Mouse (Mus musculus): ENCODE results near the gene Spesp1. TPM values are rescaled to one million over a fixed set of nuclear protein-coding genes. Genes with fewer than 3 reads are reported as not detected.

Spesp1 gene
- polyA plus RNA-seq, 1 experiment = 0.07 TPM

DNA sequence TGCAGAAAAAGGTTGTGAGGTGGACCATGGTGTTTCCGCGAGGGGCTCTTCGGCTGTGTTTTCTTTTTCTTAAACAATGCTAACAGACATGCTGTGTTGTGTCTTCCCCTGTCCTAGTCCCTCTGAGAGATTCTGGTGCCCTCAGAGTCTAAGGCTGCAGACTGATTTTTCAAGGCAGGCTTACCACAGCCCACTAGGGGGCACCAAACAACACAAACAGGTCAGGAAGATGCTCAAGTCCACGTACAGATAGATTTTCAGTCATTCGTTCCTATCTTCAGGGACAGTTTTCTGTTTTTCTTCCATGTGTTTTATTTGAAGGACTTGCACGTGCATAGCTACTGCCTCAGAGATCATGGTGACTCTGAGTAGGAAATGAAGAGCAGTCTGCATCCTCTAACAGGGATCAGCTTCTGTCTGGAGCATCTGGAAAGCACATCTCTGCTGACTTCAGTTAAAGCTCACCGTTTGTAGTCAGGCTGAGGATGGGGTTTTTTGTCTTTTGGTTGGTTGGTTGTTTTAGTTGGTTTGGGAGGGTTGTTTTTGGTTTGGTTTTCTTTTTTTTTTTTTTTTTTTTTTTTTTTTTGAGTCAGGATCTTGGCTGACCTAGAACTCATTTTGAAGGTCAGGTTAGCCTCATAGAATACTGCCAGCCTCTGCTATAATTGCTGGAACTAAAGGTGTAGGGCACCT, 13.1 kb upstream of the Spesp1 start:
- H3K4me1 ChIP-seq (replicated peaks; ENCODE audit: control insufficient read depth, insufficient read depth, low read length) = no peaks in the 10 kb centered on the region
- whole genome bisulfite sequencing = 34% methylated on average over 7 of the region's 7 CpGs
- no peak for TF ChIP-seq POLR2A (IDR thresholded peaks at IDR 0.05; ENCODE audit: control insufficient read depth, extremely low read depth, insufficient read depth, low read length, poor library complexity)
- TF ChIP-seq CTCF (IDR thresholded peaks at IDR 0.05; ENCODE audit: borderline replicate concordance, control insufficient read depth, extremely low read depth, insufficient read depth, low read length, poor library complexity) = no peak
- DNase-seq = peak; percentile 79
- no peak overlapping the region for H3K4me3 ChIP-seq (ENCODE audit: control insufficient read depth, insufficient read depth, low read length)
- H3K36me3 ChIP-seq (ENCODE audit: control insufficient read depth, insufficient read depth, low read length) = no peaks in the 10 kb centered on the region
- H3K27ac ChIP-seq (ENCODE audit: control insufficient read depth, insufficient read depth, low read length) = no peak overlapping the region
- H3K27me3 ChIP-seq (ENCODE audit: control insufficient read depth, insufficient read depth, low read length) = no peaks in the 10 kb centered on the region

DNA sequence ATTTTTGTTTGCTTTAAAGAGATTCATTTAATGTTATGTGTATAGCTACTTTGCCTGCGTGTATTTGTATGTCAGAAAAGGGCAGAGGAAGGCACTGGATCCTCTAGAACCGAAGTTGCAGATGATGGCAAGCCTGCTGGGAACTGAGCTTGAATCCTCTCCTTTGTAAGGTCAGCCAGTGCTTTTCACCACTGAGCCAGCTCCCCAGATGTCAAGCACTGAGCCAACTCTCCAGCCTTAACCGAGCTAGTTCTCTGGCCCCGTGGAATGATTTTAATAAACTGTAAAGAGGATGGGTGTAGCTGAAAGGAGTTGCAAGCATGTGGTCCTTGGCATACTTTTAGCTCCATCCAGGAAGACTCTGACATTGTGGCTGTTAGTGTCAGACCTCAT, 5.6 kb upstream of the Spesp1 start:
- DNase-seq = no peak
- Histone ChIP-seq H3K36me3 (ENCODE audit: control insufficient read depth, insufficient read depth, low read length) (no peaks in the 10 kb centered on the region), H3K4me3 (ENCODE audit: control insufficient read depth, insufficient read depth, low read length) (no peak overlapping the region), H3K27ac (ENCODE audit: control insufficient read depth, insufficient read depth, low read length) (no peak overlapping the region), H3K27me3 (ENCODE audit: control insufficient read depth, insufficient read depth, low read length) (no peaks in the 10 kb centered on the region), H3K4me1 (replicated peaks; ENCODE audit: control insufficient read depth, insufficient read depth, low read length) (no peaks in the 10 kb centered on the region)
- TF ChIP-seq CTCF (IDR thresholded peaks at IDR 0.05; ENCODE audit: borderline replicate concordance, control insufficient read depth, extremely low read depth, insufficient read depth, low read length, poor library complexity) (no peak), POLR2A (IDR thresholded peaks at IDR 0.05; ENCODE audit: control insufficient read depth, extremely low read depth, insufficient read depth, low read length, poor library complexity) (no peak)
- 93% methylated on average over 4 of the region's 4 CpGs for WGBS

DNA sequence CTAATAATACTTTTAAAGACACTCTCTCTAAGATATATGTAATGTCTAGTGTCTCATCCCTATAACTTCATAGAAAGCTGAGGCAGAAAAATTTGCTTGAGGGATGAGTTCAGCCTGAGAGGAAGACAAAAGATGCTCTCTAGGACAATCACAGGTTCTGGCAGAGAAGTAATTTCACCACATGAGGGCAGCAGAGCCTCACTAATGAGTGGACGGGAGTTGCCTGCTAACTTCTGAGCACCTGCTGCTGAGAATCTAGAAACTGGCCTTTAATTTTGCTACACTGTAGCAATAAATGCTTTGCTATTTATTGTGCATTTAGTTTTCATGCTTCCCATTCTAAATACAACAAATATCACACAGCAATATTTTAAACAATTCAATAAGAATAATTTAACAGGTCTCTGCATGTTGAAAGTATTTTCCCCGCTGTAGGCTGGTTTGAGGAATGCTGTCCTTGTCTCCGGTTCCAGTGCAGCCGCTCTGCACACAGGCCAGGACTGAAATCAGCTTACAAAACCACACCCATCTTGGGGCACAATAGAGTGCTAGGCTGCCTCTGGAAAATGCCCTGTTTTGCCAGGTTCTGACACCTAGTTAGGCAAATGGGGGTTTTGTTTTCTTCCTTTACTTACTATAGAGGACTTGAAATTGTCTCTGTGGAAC, 5.1 kb upstream of the Spesp1 start:
- H3K4me3 ChIP-seq (ENCODE audit: control insufficient read depth, insufficient read depth, low read length) = no peak overlapping the region
- H3K4me1 ChIP-seq (replicated peaks; ENCODE audit: control insufficient read depth, insufficient read depth, low read length) = no peaks in the 10 kb centered on the region
- H3K27ac ChIP-seq (ENCODE audit: control insufficient read depth, insufficient read depth, low read length) = no peak overlapping the region
- peak; percentile 72 for DNase-seq
- H3K27me3 ChIP-seq (ENCODE audit: control insufficient read depth, insufficient read depth, low read length) = no peaks in the 10 kb centered on the region
- 68% methylated on average over 4 of the region's 4 CpGs for WGBS
- TF ChIP-seq CTCF (IDR thresholded peaks at IDR 0.05; ENCODE audit: borderline replicate concordance, control insufficient read depth, extremely low read depth, insufficient read depth, low read length, poor library complexity) = no peak
- no peak for TF ChIP-seq POLR2A (IDR thresholded peaks at IDR 0.05; ENCODE audit: control insufficient read depth, extremely low read depth, insufficient read depth, low read length, poor library complexity)
- no peaks in the 10 kb centered on the region for H3K36me3 ChIP-seq (ENCODE audit: control insufficient read depth, insufficient read depth, low read length)

DNA sequence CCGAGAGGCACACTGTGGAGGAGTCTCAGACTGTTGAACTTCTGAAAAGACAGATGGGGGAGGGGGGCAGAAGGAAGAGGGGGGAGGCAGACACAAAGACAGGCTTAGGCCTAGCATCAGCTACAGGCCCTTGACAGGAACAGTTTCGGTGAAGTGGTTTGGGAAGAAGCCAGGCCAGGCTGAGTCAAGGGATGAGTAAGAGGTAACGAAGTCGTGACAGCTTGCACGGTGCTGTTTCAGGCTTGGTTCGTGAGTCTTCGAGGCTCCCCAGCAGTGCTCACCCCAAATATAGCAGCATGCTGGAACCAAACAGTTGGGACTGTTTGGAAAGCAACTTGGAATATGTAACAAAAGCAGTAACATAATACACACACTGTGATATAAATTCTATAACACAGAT, 2.3 kb upstream of the Spesp1 start:
- Histone ChIP-seq H3K27ac (ENCODE audit: control insufficient read depth, insufficient read depth, low read length) (no peak overlapping the region), H3K27me3 (ENCODE audit: control insufficient read depth, insufficient read depth, low read length) (no peaks in the 10 kb centered on the region), H3K36me3 (ENCODE audit: control insufficient read depth, insufficient read depth, low read length) (no peaks in the 10 kb centered on the region), H3K4me1 (replicated peaks; ENCODE audit: control insufficient read depth, insufficient read depth, low read length) (no peaks in the 10 kb centered on the region), H3K4me3 (ENCODE audit: control insufficient read depth, insufficient read depth, low read length) (no peak overlapping the region)
- TF ChIP-seq POLR2A (IDR thresholded peaks at IDR 0.05; ENCODE audit: control insufficient read depth, extremely low read depth, insufficient read depth, low read length, poor library complexity) = no peak
- TF ChIP-seq CTCF (IDR thresholded peaks at IDR 0.05; ENCODE audit: borderline replicate concordance, control insufficient read depth, extremely low read depth, insufficient read depth, low read length, poor library complexity) = no peak
- no peak for DNase-seq
- WGBS = 77% methylated on average over 7 of the region's 7 CpGs

DNA sequence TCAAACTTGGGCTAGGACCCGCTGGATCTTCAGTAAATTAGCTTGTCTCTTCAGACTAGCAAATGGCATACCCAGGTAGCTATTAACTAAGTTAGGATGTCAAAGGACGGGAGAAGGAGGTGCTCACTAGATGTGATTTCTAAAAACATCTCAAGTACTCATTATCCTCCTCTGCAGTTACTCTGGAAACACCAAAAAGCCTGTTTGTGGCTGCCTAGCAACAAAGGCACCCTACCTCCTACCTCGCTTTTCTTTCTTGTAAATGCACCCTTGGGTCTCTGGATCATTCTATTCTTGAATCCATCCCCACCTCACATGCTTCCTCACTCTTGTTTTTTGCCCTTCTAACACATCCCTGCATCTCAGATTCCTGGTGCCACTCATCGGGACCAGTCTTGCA, 5.1 kb downstream of the Spesp1 start:
- WGBS = 92% methylated on average over 4 of the region's 4 CpGs
- Histone ChIP-seq H3K27ac (ENCODE audit: control insufficient read depth, insufficient read depth, low read length) (no peak overlapping the region), H3K27me3 (ENCODE audit: control insufficient read depth, insufficient read depth, low read length) (no peaks in the 10 kb centered on the region), H3K4me3 (ENCODE audit: control insufficient read depth, insufficient read depth, low read length) (no peak overlapping the region), H3K4me1 (replicated peaks; ENCODE audit: control insufficient read depth, insufficient read depth, low read length) (no peaks in the 10 kb centered on the region), H3K36me3 (ENCODE audit: control insufficient read depth, insufficient read depth, low read length) (no peaks in the 10 kb centered on the region)
- DNase-seq = no peak
- TF ChIP-seq POLR2A (IDR thresholded peaks at IDR 0.05; ENCODE audit: control insufficient read depth, extremely low read depth, insufficient read depth, low read length, poor library complexity) (no peak), CTCF (IDR thresholded peaks at IDR 0.05; ENCODE audit: borderline replicate concordance, control insufficient read depth, extremely low read depth, insufficient read depth, low read length, poor library complexity) (no peak)

DNA sequence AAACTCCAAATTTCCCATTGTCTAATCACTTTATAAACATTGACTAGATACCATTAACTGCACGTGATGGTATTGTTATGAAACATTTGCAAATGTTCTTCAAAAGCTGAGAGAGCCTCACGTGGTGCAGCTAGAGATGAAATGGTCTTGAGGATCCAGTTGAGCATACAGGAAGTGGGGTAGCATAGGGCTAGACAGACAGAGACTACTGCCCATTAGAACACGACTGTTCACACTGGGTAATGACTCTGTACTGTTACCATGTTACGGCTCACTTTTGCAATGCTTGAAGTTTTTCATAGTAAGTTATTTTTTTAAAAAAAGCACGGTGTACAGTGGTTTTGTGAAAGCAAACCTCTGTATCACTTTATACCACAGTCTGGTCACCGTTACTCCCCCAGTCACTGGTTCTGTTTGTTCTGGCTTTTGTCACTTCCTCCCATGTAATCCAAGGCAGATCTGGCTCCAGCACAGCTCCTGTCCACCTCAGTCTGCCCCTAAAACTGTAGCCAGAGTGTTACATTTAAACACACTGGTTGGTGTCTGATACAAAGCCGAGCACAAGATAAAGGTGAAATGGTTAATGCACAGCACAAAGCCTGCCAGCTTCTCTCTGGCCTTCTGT, 11.1 kb downstream of the Spesp1 start:
- no peak for DNase-seq
- Histone ChIP-seq H3K27ac (ENCODE audit: control insufficient read depth, insufficient read depth, low read length) (no peak overlapping the region), H3K4me3 (ENCODE audit: control insufficient read depth, insufficient read depth, low read length) (no peak overlapping the region)

More for the DNA sequence above, 11.1 kb downstream of the Spesp1 start:
- no peaks in the 10 kb centered on the region for H3K4me1 ChIP-seq (replicated peaks; ENCODE audit: control insufficient read depth, insufficient read depth, low read length)
- no peaks in the 10 kb centered on the region for H3K36me3 ChIP-seq (ENCODE audit: control insufficient read depth, insufficient read depth, low read length)
- 10% methylated on average over 7 of the region's 7 CpGs for WGBS
- no peaks in the 10 kb centered on the region for H3K27me3 ChIP-seq (ENCODE audit: control insufficient read depth, insufficient read depth, low read length)
- TF ChIP-seq CTCF (IDR thresholded peaks at IDR 0.05; ENCODE audit: borderline replicate concordance, control insufficient read depth, extremely low read depth, insufficient read depth, low read length, poor library complexity) (no peak), POLR2A (IDR thresholded peaks at IDR 0.05; ENCODE audit: control insufficient read depth, extremely low read depth, insufficient read depth, low read length, poor library complexity) (no peak)
